Mouse (Mus musculus) adrenal gland, adult (tissue): ENCODE data around the gene Vmn2r113.
"Not testable (repeated sequence)": the region's sequence is repeated elsewhere in the genome, so short reads cannot be mapped to it uniquely, and the experiment has no call there.

Experiments used
- DNase-seq, 2 experiments: peaks; one replicate each; pipeline ENCODE4 v3.0.0; 2022 to 2023; ENCODE audit warnings: low spot score in 1 of 2; ENCODE audit not compliant: inconsistent age in 2 of 2

The Vmn2r113 gene

GRCm38 (mm10) chr17:22942684-22943083 is at the start of gene Vmn2r113:
Gene Vmn2r113, plus strand, starts transcription at chr17:22942984.
- not testable (repeated sequence) for DNase-seq
